Mouse (Mus musculus) midbrain, embryonic 11.5 days (tissue): ENCODE measurements around the gene Prkci. TPM values are rescaled to one million over a fixed set of nuclear protein-coding genes. Genes with fewer than 3 reads are reported as not detected.

Source experiments
- ATAC-seq: fragments of 200-750 bp; cut with Nextera tagmentation; 2 replicates; pipeline ENCODE4 v1.8.0; 2017; ENCODE audit warnings: moderate TSS enrichment, moderate library complexity; ENCODE audit not compliant: low FRiP score
- DNase-seq: peaks from one replicate; pipeline ENCODE4 v3.0.0; 2015; ENCODE audit warnings: low spot score; ENCODE audit errors: missing footprints
- H3K27ac ChIP-seq: fragments of 300-500 bp; sonication (generic); 2 replicates; pipeline ENCODE4 v1.5.1; 2014; ENCODE audit warnings: low read depth, low read length
- H3K27me3 ChIP-seq: fragments of 300-500 bp; sonication (generic); 2 replicates; pipeline ENCODE4 v1.6.1; 2014; ENCODE audit warnings: mild to moderate bottlenecking, low read length, moderate library complexity, mixed read lengths; ENCODE audit not compliant: control insufficient read depth, insufficient read depth
- H3K36me3 ChIP-seq: fragments of 300-500 bp; sonication (generic); 2 replicates; pipeline ENCODE4 v1.6.1; 2014; ENCODE audit warnings: mild to moderate bottlenecking, low read length, moderate library complexity, mixed read lengths; ENCODE audit not compliant: control insufficient read depth, insufficient read depth
- H3K4me1 ChIP-seq: fragments of 300-500 bp; sonication (generic); 2 replicates; pipeline ENCODE4 v1.6.1; 2014; ENCODE audit warnings: low read length; ENCODE audit not compliant: control insufficient read depth, insufficient read depth
- H3K4me2 ChIP-seq: fragments of 300-500 bp; sonication (generic); 2 replicates; pipeline ENCODE4 v1.6.1; 2014; ENCODE audit warnings: mild to moderate bottlenecking, moderate library complexity
- H3K4me3 ChIP-seq: fragments of 300-500 bp; sonication (generic); 2 replicates; pipeline ENCODE4 v1.5.1; 2014; ENCODE audit warnings: low read depth, low read length
- H3K9ac ChIP-seq: fragments of 300-500 bp; sonication (generic); 2 replicates; pipeline ENCODE4 v1.6.1; 2014; ENCODE audit warnings: low read length
- H3K9me3 ChIP-seq: fragments of 300-500 bp; sonication (generic); 2 replicates; pipeline ENCODE4 v1.6.1; 2016; ENCODE audit warnings: low read length; ENCODE audit not compliant: control insufficient read depth
- WGBS: fragments of 180-500 bp; shearing (Covaris S2); extraction: QIAGEN DNeasy Blood & Tissue Kit; methylation state at CpG from one replicate; pipeline ENCODE4 v1.1.7; 2014; 5-methylcytosine and 5-hydroxymethylcytosine counted together
- polyA plus RNA-seq: library from polyadenylated mRNA; unstranded; fragments of >200 nt; fragmentation: Nextera tagmentation; extraction: Ambion mirVana; gene quantifications from 2 replicates; pipeline ENCODE4 v1.2.1, GENCODE M21; 2014

Prkci gene
- polyA plus RNA-seq, 1 experiment from 2014 or later: 37.9 TPM

- H3K4me2 ChIP-seq: no peak overlapping the region
- H3K36me3 ChIP-seq: no peaks in the 10 kb centered on the region
- H3K4me3 ChIP-seq: no peak overlapping the region
- no peaks in the 10 kb centered on the region for H3K27me3 ChIP-seq
- 72% methylated on average over 12 of the region's 12 CpGs for WGBS
- H3K27ac ChIP-seq: no peak overlapping the region
- H3K9me3 ChIP-seq: no peaks in the 10 kb centered on the region
- no peaks in the 10 kb centered on the region for H3K4me1 ChIP-seq
- peak; percentile 76 for DNase-seq
- H3K9ac ChIP-seq: no peak overlapping the region
- no peak for ATAC-seq
These were observed 88.1 kb downstream of the Prkci start for GRCm38 (mm10) chr3:31083507-31084245.

- no peak for ATAC-seq
- 89% methylated on average over 3 of the region's 3 CpGs for WGBS
- H3K9me3 ChIP-seq: no peaks in the 10 kb centered on the region
- no peaks in the 10 kb centered on the region for H3K27me3 ChIP-seq
- H3K4me3 ChIP-seq: no peak overlapping the region
- DNase-seq: peak; percentile 67
- no peak overlapping the region for H3K9ac ChIP-seq
- no peak overlapping the region for H3K27ac ChIP-seq
- no peaks in the 10 kb centered on the region for H3K4me1 ChIP-seq
- no peak overlapping the region for H3K4me2 ChIP-seq
- no peaks in the 10 kb centered on the region for H3K36me3 ChIP-seq
These were observed 89.5 kb downstream of the Prkci start for GRCm38 (mm10) chr3:31085000-31085399.

GRCm38 (mm10) chr3:31088789-31089775, 93.5 kb downstream of the Prkci start:
- Histone ChIP-seq H3K9me3 (no peaks in the 10 kb centered on the region), H3K27me3 (no peaks in the 10 kb centered on the region), H3K9ac (no peak overlapping the region), H3K4me1 (peaks cover 4% of the 10 kb centered on the region), H3K4me3 (no peak overlapping the region), H3K4me2 (no peak overlapping the region), H3K36me3 (no peaks in the 10 kb centered on the region), H3K27ac (no peak overlapping the region)
- 28% methylated on average over 10 of the region's 10 CpGs for WGBS
- DNase-seq (peak; percentile 73), ATAC-seq (no peak)

- Histone ChIP-seq H3K4me3 (no peak overlapping the region), H3K9me3 (no peaks in the 10 kb centered on the region), H3K4me2 (no peak overlapping the region), H3K27ac (no peak overlapping the region), H3K36me3 (no peaks in the 10 kb centered on the region), H3K9ac (no peak overlapping the region), H3K27me3 (no peaks in the 10 kb centered on the region), H3K4me1 (peaks cover 4% of the 10 kb centered on the region)
- DNase-seq (peak; percentile 44), ATAC-seq (no peak)
- WGBS: 71% methylated on average over 7 of the region's 7 CpGs
These were observed 94.4 kb downstream of the Prkci start for GRCm38 (mm10) chr3:31089956-31090355.

GRCm38 (mm10) chr3:31093196-31093595, 97.6 kb downstream of the Prkci start:
- Histone ChIP-seq H3K9ac (peak overlapping the region; percentile 96), H3K36me3 (no peaks in the 10 kb centered on the region), H3K4me2 (peak overlapping the region; percentile 63), H3K4me1 (peaks cover 20% of the 10 kb centered on the region), H3K27ac (peak overlapping the region; percentile 99), H3K9me3 (no peaks in the 10 kb centered on the region), H3K27me3 (no peaks in the 10 kb centered on the region), H3K4me3 (peak overlapping the region; percentile 98)
- ATAC-seq: peak; percentile 41
- DNase-seq: peak; percentile 93
- WGBS: 2% methylated on average over 13 of the region's 13 CpGs

- peaks cover 23% of the 10 kb centered on the region for H3K4me1 ChIP-seq
- H3K27ac ChIP-seq: peak overlapping the region; percentile 99
- under 1% methylated on average over 37 of the region's 58 CpGs for WGBS
- ATAC-seq (peak; percentile 65), DNase-seq (peak; percentile 97)
- H3K36me3 ChIP-seq: no peaks in the 10 kb centered on the region
- no peaks in the 10 kb centered on the region for H3K27me3 ChIP-seq
- H3K9me3 ChIP-seq: no peaks in the 10 kb centered on the region
- peak overlapping the region; percentile 98 for H3K4me3 ChIP-seq
- peak overlapping the region; percentile 63 for H3K4me2 ChIP-seq
- peak overlapping the region; percentile 96 for H3K9ac ChIP-seq
These were observed 98.2 kb downstream of the Prkci start for GRCm38 (mm10) chr3:31093627-31094351.

GRCm38 (mm10) chr3:31094531-31095178, 99.1 kb downstream of the Prkci start, which contains the start of gene Skil:
Gene Skil, plus strand, starts transcription at chr3:31095058.
- H3K4me2 ChIP-seq: peak within 1 kb of the TSS; percentile 63
- peak; percentile 99 for DNase-seq
- H3K27me3 ChIP-seq: no peaks in the 10 kb centered on the region
- peak within 1 kb of the TSS; percentile 99 for H3K27ac ChIP-seq
- no peaks in the 10 kb centered on the region for H3K9me3 ChIP-seq
- H3K9ac ChIP-seq: peak within 1 kb of the TSS; percentile 96
- H3K4me3 ChIP-seq: peak within 1 kb of the TSS; percentile 98
- H3K4me1 ChIP-seq: peaks cover 26% of the 10 kb centered on the region
- under 1% methylated on average over 59 of the region's 109 CpGs for WGBS
- no peaks in the 10 kb centered on the region for H3K36me3 ChIP-seq
- peak; percentile 93 for ATAC-seq

GRCm38 (mm10) chr3:31095179-31095490, 99.6 kb downstream of the Prkci start:
- peak overlapping the region; percentile 63 for H3K4me2 ChIP-seq
- no peaks in the 10 kb centered on the region for H3K36me3 ChIP-seq
- WGBS: under 1% methylated on average over 39 of the region's 39 CpGs
- no peaks in the 10 kb centered on the region for H3K9me3 ChIP-seq
- H3K27me3 ChIP-seq: no peaks in the 10 kb centered on the region
- H3K4me3 ChIP-seq: peak overlapping the region; percentile 98
- peaks cover 31% of the 10 kb centered on the region for H3K4me1 ChIP-seq
- H3K27ac ChIP-seq: peak overlapping the region; percentile 99
- DNase-seq: no peak
- peak overlapping the region; percentile 96 for H3K9ac ChIP-seq
- peak; percentile 41 for ATAC-seq
